Mouse (Mus musculus) retina, embryonic 14.5 days (tissue): ENCODE data around the gene Zp3.

Experiments used
- DNase-seq: peaks from one replicate; pipeline ENCODE4 v3.0.0-alpha.2; 2015; ENCODE audit warnings: low spot score

Zp3 gene

DNA sequence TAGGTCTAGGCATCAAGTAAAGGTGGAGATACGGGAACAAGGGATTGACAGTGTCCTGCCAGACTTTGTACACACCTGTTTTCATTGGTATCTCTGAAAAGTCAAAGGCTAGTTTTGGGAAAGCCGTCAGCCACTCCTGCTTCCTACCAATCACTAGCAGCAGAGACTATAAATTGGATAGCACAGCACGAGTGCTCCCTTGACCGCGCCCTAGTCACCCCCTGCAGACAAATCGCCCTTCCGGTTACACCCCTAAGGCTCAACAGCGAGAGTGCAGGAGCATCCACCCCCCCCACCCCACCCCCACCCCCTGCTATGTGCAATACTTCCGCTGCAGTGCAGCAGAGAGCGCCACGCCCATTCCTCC, 17.8 kb upstream of the Zp3 start:
- DNase-seq, result no peak

DNA sequence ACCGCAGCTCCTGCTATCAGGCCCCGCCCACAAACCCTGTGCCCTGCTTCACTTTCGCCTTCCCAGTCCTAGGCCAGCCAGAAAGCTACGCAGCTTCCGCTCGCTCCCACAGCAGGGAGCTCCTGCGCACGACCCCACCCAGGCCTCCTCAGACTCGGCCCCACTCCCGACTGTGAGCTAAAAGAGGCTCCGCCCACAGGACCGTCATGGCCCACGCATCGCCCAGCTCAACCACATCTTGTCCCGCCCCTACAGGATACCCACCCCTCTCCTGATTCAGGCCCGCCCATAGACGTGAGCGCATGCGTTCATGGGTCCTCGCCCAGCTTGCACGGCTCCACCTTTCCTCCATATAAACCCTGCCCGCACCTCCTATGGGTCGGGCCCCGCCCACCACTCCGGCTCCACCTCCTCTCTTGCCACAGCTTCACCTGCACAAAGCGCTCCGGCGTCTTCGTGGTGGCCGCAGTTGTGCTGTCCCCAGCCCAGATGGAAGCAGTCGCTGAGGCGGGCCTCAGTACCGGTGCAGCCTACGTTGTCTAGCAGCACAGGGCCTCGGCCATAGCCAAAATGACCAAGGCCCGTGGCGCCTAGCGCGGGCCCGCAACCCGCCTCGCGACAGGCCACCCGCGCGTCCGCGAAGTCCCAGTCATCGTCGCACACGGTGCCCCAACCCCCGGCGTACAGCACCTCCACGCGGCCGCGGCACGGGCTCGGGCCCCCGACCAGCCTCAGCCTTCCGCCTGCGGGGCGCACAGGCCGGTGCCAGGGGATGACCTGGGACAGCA, 17.2 kb upstream of the Zp3 start:
- peak; percentile 98 for DNase-seq

DNA sequence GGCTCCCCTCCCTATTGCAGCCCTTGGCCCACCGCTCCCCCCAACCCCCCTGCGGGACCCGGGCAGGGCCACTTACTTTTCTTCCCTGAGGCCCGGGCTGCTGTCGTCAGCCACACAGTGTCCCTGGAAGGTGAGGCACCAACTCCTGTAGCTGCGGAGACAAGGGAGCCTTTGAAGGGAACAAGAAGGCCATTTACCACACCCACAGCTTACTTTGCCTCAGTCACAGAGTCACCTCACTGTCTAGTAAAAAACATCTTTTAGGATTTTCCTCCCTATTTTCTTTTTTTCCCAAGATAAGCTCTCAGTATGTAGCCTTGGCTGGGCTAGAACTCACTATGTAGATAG, 16.6 kb upstream of the Zp3 start:
- no peak for DNase-seq

DNA sequence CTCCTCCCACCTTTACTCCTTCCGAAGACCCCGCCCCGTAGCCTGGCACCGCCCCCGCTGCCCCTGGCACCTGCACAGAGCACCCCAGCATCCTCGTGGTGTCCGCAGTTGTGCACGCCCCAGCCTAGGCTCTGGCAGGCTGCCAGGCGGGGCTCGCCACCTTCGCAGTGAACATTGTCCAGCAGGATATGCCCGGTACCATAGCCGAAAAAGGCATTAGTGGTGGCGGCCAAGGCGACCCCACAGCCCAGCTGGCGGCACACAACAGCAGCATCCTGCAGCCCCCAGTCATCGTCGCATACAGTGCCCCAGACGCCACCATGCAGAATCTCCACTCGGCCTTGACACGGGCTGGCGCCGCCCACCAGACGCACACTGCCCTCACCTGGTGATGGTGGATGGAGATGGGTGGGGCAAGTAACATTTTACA, 14.4 kb upstream of the Zp3 start:
- no peak for DNase-seq

DNA sequence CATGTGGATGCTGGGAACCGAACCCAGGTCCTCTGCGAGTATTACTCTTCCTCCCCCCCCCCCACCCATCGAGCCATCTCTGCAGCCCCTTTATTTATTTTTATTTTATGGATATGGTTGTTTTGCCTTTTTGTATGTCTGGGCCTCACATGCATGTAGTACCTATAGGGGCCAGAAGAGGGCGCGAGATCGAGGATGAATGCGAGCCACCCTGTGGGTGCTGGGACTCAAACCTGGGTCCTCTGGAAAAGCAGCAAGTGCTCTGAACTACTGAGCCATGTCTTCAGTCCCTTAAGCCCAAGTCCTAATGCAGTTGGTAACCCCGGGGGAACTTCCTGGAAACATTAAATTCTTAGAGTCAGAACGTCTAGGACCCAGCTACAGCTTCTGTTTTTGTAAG, 13.0 kb upstream of the Zp3 start:
- DNase-seq, result no peak

DNA sequence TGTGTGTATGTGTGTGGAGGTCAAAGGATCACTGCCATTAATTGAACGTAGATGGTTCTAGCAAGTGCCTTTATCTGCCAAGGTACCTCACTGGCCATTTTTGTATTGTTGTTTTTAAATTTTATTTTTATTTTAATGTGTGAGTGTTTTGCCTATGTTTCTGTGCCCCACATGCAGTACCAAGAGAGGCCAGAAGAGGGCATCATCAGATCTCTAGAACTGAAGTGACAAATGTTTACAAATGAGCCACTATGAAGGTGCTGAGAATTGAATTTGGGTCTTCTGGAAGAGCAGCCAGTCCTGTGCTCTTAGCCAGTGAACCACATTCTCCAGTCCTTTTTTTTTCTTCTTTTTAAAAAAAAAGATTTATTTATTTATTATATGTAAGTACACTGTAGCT, 11.1 kb upstream of the Zp3 start:
- DNase-seq, result peak; percentile 64

DNA sequence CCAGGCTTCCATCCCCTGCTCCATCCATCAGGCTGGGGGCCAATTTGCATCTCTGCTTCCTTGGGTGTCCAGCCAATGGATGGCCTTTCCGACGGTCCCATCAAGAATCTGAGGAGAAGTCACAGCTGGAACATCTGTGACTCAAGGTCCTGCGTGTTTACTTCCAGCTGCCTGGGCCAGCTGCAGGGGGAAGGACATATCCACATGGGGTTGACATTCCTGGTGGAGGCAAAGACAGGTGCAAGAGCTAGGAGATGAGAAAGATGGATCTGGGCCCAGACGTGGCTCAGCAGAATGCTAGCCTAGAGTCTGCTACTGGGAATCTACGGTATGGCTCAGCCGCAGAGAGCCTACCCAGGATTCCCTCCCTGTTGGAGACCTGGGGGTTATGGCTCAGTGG, 9.7 kb upstream of the Zp3 start:
- DNase-seq, result no peak

DNA sequence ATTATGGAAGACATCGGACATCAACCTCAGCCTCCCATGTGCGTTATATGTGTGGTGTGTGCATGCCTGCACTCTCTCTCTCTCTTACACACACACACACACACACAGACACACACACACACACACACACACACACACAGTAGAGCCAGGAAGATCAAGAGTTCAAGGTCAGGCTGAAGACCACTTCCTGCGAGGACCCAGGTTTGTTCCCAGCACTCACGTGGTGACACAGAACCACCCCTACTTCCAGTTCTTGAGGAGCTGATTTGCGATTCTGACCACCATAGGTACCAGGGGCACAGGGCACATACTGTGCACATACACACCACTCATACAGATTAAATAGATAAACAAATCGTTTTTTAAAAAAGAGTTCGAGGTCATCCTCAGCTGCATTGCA, 8.0 kb upstream of the Zp3 start:
- no peak for DNase-seq

DNA sequence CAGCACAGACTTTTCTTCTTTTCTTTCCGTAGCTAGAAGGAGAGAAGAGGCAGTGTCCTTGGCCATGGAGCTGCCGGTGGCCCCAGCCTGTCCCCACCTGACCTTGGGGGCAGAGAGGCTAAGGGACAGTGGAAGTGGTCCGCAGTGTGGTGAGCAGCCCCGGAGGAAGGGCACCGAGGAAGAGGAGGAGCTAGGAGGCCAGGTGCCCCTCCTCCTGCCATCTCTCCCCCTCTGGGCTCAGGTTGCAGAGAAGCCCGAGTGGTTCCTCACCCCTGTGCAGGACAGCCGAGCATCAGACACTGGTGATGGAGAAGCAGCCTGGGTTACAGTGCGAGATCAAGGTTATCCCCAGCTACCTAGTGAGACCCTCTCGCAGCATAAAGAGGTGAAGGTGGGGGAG, 5.5 kb upstream of the Zp3 start, which contains the start of gene Ssc4d:
TSS of gene Ssc4d (minus strand) at position 167 of the 400 bp plus-strand sequence.
- DNase-seq, result no peak

DNA sequence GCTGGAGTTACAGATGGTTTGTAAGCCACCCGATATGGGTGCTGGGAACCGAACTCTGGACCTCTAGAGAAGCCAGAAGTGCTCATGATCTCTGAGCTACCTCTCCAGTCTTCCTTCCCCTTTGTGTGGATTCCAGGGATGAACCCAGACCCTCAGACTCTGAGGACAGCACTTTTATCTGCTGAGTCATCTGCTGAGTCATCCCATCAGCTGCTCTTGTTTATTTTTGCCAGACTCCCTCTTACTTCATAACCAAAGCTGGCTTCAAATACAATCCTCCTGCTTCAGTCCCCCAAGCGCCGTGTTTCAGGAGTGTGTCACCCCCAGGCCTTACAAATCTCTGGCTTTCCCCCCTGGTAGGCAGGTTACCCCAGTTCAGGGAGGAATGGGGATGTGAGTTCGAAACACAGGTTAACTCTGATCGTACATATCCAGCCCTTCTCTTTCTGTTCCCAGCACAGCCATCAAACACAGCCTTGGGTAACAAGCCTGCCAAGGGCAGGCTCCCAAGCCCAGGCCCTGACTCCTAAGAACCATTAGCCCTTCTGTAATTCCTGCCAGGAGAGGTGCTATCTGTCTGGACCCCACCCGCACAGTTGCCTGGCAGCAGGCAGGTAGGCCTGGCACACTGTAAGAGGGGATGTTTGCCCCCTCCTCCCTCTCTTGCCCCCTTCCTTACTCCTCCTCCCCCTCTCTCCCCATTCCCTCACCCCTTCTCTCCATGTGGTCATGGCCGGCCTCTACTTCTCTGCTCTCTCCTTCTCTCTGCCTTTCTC, 3.8 kb upstream of the Zp3 start:
- no peak for DNase-seq

DNA sequence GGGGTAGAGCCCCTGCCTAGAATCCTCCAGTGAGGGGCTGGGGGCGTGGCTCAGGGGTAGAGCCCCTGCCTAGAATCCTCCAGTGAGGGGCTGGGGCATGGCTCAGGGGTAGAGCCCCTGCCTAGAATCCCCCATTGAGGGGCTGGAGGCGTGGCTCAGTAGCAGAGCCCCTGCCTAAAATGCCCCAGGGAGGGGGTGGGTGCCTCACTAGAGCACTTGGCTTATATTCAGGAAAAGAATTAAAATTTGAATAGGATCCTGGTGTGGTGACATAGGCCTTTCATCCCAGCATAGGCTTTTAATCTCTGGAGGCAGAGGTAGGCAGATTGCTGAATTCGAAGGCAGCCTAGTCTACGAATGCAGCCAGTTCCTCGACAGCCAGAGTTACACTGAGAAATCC, 518 bp upstream of the Zp3 start:
- no peak for DNase-seq

DNA sequence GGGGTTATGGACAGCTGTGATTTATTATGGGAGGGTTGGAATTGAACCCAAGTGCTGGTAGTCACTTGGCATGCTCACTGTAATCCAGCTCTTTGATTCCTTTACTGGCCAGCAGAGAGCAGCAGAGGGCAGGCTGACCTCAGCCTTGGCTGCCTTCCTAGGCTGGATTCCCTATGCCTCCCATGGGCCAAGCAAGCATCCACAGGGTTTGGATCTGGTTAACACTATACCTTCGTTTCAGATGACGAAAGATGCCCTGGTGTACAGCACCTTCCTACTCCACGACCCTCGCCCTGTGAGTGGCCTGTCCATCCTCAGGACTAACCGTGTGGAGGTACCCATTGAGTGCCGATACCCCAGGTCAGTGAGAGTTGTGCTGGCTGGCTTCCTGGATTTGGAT, 2.5 kb downstream of the Zp3 start:
- DNase-seq, result peak; percentile 87

DNA sequence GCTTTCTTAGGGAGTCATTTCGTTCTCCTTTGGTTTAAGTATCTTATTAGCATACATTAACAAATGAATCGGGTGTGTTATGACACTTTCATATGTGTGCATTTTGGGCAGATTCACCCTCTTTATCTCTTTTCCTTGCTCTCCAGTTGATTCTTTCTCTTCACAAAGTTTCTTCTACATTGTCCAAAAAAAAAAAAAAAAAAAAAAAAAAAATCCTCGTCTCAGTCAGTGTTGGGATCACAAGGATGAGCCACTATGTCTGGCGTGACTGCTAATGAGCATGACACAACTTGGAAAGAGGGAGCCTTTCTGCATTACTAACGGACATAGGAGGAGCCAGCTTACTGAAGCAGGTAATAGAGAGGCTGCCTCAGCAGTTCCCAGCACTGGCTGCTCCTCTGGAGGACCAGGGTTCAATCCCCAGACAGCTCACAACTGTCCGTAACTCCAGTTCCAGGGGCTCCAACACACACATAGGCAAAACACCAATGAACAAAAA, 4.7 kb downstream of the Zp3 start:
- no peak for DNase-seq

DNA sequence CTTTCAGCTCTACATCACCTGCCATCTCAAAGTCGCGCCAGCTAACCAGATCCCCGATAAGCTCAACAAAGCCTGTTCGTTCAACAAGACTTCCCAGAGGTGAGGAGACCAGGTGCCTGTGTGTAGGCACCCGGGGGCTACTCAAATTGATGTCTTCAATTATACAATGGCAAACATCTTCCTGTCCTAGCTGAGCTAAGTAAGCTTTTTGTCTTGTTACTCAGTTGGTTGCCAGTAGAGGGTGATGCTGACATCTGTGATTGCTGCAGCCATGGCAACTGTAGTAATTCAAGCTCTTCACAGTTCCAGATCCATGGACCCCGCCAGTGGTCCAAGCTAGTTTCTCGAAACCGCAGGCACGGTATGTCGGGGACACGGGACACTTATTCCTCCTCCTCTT, 7.3 kb downstream of the Zp3 start:
- DNase-seq, result peak; percentile 43

DNA sequence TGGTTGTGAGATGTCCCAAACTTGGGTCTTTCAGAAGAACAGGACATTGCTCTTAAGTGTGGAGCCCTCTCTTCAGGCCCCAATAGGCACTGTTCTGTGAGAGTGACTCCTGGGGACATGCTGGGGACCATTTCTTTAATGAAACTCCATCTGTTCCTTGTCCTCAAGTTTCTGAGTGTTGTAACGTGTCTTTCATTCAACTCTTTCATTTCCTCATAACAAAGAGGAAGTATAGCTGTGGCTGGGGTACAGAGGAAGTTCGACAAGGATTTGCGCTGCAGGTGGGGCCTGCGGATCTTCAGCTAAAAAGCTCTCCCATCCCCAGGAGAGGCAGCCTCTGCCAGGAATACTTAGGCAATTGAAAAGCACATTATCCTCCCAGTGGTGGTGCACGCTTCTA, 10.7 kb downstream of the Zp3 start:
- DNase-seq, result no peak

DNA sequence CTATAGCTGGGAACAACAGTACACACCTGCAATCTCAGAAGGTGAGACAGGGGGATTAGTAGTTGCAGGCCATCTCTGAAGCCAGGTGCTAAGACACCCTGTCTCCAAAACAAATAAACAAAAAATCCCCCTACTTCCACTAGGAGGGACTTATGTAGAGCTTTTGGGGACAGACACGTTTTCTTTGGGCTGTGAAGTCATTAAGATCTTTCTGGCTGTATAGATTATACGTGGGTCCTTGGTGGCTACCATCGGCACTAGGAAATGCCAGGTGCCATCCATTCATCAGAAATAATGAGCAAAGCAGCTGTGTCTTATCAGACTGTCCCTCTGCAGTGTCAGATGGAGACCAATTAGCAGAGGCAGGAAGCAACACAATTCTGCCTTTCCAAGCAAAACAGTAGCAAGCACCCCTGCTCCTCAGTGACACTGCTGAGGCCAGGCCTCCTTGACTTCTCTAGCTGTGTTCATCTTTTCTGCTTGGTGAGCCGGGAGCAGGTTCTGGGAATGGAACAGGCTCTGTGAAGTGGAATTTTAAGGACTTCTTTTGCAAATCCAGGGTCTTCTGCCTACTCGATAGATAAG, 13.6 kb downstream of the Zp3 start:
- no peak for DNase-seq

DNA sequence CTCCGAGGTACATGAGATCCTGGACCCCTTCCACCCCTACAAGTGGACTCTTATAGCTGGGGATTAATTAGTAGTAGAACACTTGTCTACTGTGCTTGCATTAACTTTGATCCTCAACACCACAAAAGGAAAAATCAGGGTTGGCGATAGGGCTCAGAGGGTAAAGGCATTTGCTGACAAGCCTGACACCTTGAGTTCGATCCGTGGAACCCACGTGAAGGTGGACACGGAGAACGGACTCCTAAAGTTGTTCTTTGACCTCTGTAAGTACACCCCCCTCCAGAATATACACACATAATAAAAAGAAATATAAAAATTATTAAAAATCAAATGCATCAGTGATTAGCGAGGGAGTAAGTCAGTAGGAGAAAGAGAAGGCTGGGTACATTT, 14.4 kb downstream of the Zp3 start:
- no peak for DNase-seq

DNA sequence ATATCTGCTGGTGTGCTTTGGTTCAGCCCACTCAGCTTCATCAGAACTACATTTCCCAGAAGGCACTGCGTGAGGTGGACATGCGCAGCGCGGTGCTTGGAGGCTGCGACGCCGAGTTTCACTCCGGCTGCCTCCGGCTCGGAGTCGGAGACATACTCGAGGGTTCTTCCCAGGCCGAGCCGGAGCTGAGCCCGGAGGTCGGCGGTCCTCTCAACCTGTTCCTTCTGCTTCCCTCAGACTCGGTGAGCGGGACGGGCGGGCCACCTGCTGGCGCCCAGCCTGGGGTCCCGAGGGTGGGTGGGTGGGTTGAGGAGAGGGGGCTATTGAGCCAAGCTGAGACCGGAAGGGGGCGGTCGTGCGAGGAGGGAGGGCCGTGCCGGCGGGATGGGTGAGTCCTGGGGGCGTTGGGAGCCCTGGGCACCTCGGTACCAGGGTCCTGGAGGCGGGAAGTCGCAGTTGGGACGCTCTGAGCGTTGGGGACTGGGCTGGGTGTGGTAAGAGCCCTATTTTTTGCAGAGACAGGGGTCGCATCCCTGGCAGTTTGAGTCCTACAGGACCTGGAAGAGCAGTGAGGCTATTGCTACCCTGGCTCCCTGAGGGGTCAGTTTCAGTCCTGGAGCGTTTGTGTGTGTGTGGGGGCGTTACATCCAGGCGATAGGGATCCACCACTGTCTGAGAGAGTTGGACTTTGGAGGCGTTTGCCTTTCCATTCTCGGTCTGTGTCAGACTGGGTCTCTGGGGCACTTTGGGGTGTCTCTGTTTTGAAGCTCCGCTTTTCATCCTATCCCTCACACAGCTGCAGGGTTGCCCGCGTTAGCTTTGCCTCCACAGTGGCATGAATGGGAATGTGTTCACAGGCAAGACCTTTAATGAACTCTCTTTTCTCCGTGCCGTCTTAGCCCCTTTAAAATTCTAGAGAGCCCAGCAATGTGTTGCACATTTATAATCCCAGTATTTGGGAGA, 15.1 kb downstream of the Zp3 start, which contains the start of gene Dtx2:
TSS of gene Dtx2 (plus strand) at position 76 of the 963 bp plus-strand sequence.
- DNase-seq, result peak; percentile 94

DNA sequence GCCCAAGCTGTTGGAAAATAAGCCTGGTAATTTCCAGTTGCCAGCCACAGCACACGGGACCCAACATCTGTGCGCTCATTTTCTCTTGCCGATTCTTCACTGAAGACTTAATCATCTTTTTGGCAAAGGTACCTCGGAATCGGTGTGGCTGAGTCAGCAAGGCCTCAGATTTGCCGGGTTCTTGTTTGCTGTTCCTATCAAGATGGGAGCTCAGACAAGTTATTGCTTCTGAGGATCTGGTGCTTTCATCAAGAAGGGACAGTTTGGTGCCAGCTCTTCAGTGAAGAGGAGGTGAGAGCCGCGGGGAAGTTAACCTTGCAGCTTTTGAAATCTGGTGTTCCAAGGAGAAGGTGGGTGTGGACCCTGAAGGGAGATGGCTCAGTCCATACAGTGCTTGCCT, 16.3 kb downstream of the Zp3 start:
- no peak for DNase-seq

DNA sequence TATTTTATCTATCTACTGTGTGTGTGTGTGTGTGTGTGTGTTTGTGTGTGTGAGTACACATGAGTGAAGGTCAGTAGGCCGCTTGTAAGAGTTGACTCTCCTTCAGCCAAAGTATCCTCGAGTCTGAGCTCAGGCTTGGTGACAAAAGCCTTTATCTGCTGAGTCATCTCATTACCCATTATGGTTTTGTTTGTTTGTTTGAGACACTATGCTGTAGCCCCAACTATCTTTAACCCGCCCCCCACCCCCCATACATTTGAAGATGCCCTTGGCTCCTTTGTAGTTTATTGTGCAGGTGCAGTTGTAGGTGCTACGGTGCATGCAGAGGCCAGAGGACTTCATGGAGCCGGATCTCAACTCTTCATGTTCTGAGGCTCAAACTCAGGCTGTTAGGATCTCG, 21.3 kb downstream of the Zp3 start:
- DNase-seq, result no peak

DNA sequence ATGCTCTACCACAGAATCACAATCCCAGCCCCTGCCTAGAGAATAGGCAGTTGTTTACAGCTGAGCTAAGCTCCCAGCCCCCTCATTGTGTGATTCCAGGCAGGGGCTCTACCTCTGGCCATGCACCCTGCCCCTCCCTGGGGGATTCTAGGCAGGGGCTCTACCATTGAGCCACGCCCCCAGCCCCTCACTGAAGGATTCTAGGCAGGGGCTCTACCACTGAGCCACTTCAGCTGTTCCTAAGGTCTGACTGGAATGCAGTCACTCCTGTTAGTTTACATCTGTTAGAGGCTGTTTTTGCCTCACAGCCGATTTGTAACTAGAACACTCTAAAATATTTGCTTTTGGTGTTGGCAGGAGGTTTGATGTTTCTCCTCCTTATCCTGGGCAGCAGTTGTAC, 22.4 kb downstream of the Zp3 start:
- no peak for DNase-seq

DNA sequence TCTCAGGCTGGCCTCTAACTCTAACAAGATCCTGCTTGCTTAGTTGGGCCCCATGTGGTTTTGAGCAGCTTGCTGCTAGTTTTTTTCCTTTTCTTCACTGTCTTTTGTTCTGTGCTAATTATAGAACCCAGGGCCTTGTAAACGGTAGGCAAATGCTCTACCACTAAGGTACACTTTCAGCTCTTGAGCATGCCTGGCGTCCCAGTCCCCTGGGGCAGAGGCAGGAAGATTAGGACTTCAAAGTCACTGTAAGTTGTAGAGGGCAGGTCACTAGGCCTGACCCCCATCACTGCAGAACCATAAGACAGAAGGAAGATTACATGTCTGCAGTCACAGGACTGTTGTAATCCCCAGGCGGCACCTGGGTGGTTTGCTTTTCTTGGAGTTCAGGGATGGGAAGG, 22.9 kb downstream of the Zp3 start:
- DNase-seq, result no peak
